Mouse (Mus musculus): ENCODE data around the gene Arrdc1.

GRCm38 (mm10) chr2:24904823-24905652 lies 30.0 kb downstream of the Arrdc1 start:
- TF ChIP-seq FLI1 (IDR thresholded peaks at IDR 0.05; ENCODE audit: low read length) (no peak), GATA1 (IDR thresholded peaks at IDR 0.05; ENCODE audit: borderline replicate concordance, low read length) (no peak)
